Mouse (Mus musculus) CH12.LX (cell line): ENCODE results near the gene Barx2. TPM values are rescaled to one million over a fixed set of nuclear protein-coding genes. Genes with fewer than 3 reads are reported as not detected.

ENCODE experiments used
- DNase-seq: peaks from one replicate; pipeline ENCODE4 v3.0.0-alpha.2; 2013; ENCODE audit errors: extremely low read depth
- H3K27ac ChIP-seq: 2 replicates; pipeline ENCODE4 v1.5.1; 2012; ENCODE audit warnings: low read depth, mild to moderate bottlenecking, control low read depth, moderate library complexity; ENCODE audit not compliant: insufficient read depth
- H3K27me3 ChIP-seq: replicated peaks from 2 replicates; pipeline ENCODE3; 2012; ENCODE audit warnings: inconsistent platforms
- H3K36me3 ChIP-seq, 2 experiments: replicated peaks in 1 of 2; 2 replicates each; pipeline versions ENCODE3 to v1.6.1; 2012; ENCODE audit warnings: inconsistent platforms in 1 of 2, low read length in 1 of 2, mild to moderate bottlenecking in 1 of 2, mixed read lengths in 1 of 2, moderate library complexity in 1 of 2; ENCODE audit not compliant: control insufficient read depth in 1 of 2, insufficient read depth in 1 of 2
- H3K4me1 ChIP-seq, 2 experiments: 2 replicates each; pipeline ENCODE4 v1.6.1; 2012; ENCODE audit warnings: inconsistent platforms in 1 of 2, moderate library complexity in 1 of 2; ENCODE audit not compliant: insufficient read depth in 2 of 2, control insufficient read depth in 1 of 2
- H3K4me2 ChIP-seq: 2 replicates; pipeline ENCODE4 v1.6.1; 2012; ENCODE audit warnings: low read depth, mild to moderate bottlenecking, control low read depth; ENCODE audit not compliant: poor library complexity, insufficient read depth, severe bottlenecking
- H3K4me3 ChIP-seq, 3 experiments: fragments of 150-350 bp in 1 of 3; sonication (generic) in 1 of 3; replicated peaks in 1 of 3; 2 replicates each; pipeline versions ENCODE3 to v1.5.1; 2011 to 2012; ENCODE audit warnings: low read depth in 2 of 3, low read length in 2 of 3, mild to moderate bottlenecking in 2 of 3, moderate library complexity in 2 of 3, control low read depth in 1 of 3, improper control_type of control experiment in 1 of 3, inconsistent platforms in 1 of 3, mixed read lengths in 1 of 3; ENCODE audit not compliant: poor library complexity in 1 of 3
- H3K79me2 ChIP-seq: replicated peaks from 2 replicates; pipeline ENCODE4 v1.6.1; 2012; ENCODE audit warnings: mild to moderate bottlenecking, moderate library complexity; ENCODE audit not compliant: control insufficient read depth, poor library complexity, insufficient read depth, severe bottlenecking; ENCODE audit errors: extremely low read depth
- H3K9ac ChIP-seq: 2 replicates; pipeline ENCODE4 v1.6.1; 2012; ENCODE audit warnings: low read depth, mild to moderate bottlenecking, control low read depth, moderate library complexity; ENCODE audit not compliant: insufficient read depth
- H3K9me3 ChIP-seq: replicated peaks from 2 replicates; pipeline ENCODE3; 2012; ENCODE audit warnings: low read length, inconsistent platforms, mixed read lengths
- BHLHE40 ChIP-seq: IDR thresholded peaks from 2 replicates; pipeline ENCODE4 v1.6.1; 2011; ENCODE audit warnings: mild to moderate bottlenecking, low read depth, low read length, improper control_type of control experiment
- CHD1 ChIP-seq: IDR thresholded peaks from 2 replicates; pipeline ENCODE4 v1.6.1; 2012; ENCODE audit warnings: low read depth, low read length, improper control_type of control experiment, inconsistent platforms
- CTCF ChIP-seq, 2 experiments: IDR thresholded peaks in 1 of 2; conservative IDR thresholded peaks in 1 of 2; 2 replicates each; pipeline ENCODE4 v1.5.1; 2011 to 2012; ENCODE audit warnings: low read depth in 2 of 2, low read length in 2 of 2, improper control_type of control experiment in 1 of 2, inconsistent platforms in 1 of 2, mild to moderate bottlenecking in 1 of 2, moderate library complexity in 1 of 2
- ELF1 ChIP-seq: IDR thresholded peaks from 2 replicates; pipeline ENCODE4 v1.6.1; 2014; ENCODE audit warnings: low read depth, mild to moderate bottlenecking, inconsistent platforms, low read length, improper control_type of control experiment
- EP300 ChIP-seq: IDR thresholded peaks from 2 replicates; pipeline ENCODE4 v1.6.1; 2011; ENCODE audit warnings: low read length, improper control_type of control experiment
- ETS1 ChIP-seq: conservative IDR thresholded peaks from 2 replicates; pipeline ENCODE4 v1.6.1; 2012; ENCODE audit warnings: low read depth, mild to moderate bottlenecking, inconsistent platforms, low read length, improper control_type of control experiment, moderate library complexity
- HCFC1 ChIP-seq: IDR thresholded peaks from 2 replicates; pipeline ENCODE4 v1.6.1; 2012; ENCODE audit warnings: low read depth, mild to moderate bottlenecking, inconsistent platforms, low read length, improper control_type of control experiment
- IRF4 ChIP-seq: IDR thresholded peaks from 2 replicates; pipeline ENCODE4 v1.6.1; 2014; ENCODE audit warnings: low read depth, mild to moderate bottlenecking, inconsistent platforms, low read length, improper control_type of control experiment
- JUN ChIP-seq: IDR thresholded peaks from 2 replicates; pipeline ENCODE4 v1.6.1; 2011; ENCODE audit warnings: low read depth, mild to moderate bottlenecking, low read length, improper control_type of control experiment, moderate library complexity; ENCODE audit not compliant: insufficient read depth
- JUND ChIP-seq: conservative IDR thresholded peaks from 2 replicates; pipeline ENCODE4 v1.6.1; 2011; ENCODE audit warnings: low read depth, low read length, improper control_type of control experiment
- KAT2A ChIP-seq: IDR thresholded peaks from 2 replicates; pipeline ENCODE4 v1.6.1; 2012; ENCODE audit warnings: low read length, improper control_type of control experiment, inconsistent platforms; ENCODE audit not compliant: insufficient replicate concordance
- MAX ChIP-seq: IDR thresholded peaks from 2 replicates; pipeline ENCODE4 v1.6.1; 2011; ENCODE audit warnings: low read length, improper control_type of control experiment
- NELFE ChIP-seq: IDR thresholded peaks from 2 replicates; pipeline ENCODE4 v1.6.1; 2011; ENCODE audit warnings: low read depth, low read length, improper control_type of control experiment
- NRF1 ChIP-seq: IDR thresholded peaks from 2 replicates; pipeline ENCODE4 v1.6.1; 2014; ENCODE audit warnings: low read depth, mild to moderate bottlenecking, inconsistent platforms, low read length, improper control_type of control experiment, moderate library complexity
- PAX5 ChIP-seq: IDR thresholded peaks from 2 replicates; pipeline ENCODE4 v1.6.1; 2012; ENCODE audit warnings: low read length, inconsistent platforms, mixed read lengths
- POLR2AphosphoS2 ChIP-seq: IDR thresholded peaks from 2 replicates; pipeline ENCODE4 v1.6.1; 2011; ENCODE audit warnings: low read depth, low read length, improper control_type of control experiment
- RAD21 ChIP-seq: IDR thresholded peaks from 2 replicates; pipeline ENCODE4 v1.6.1; 2011; ENCODE audit warnings: low read depth, mild to moderate bottlenecking, low read length, improper control_type of control experiment, moderate library complexity
- SMC3 ChIP-seq: IDR thresholded peaks from 2 replicates; pipeline ENCODE4 v1.6.1; 2011; ENCODE audit warnings: low read depth, low read length, improper control_type of control experiment
- TBP ChIP-seq: conservative IDR thresholded peaks from 2 replicates; pipeline ENCODE4 v1.6.1; 2011; ENCODE audit warnings: low read depth, low read length, improper control_type of control experiment
- TCF12 ChIP-seq: IDR thresholded peaks from 2 replicates; pipeline ENCODE4 v1.6.1; 2014; ENCODE audit warnings: low read depth, mild to moderate bottlenecking, inconsistent platforms, low read length, improper control_type of control experiment
- UBTF ChIP-seq: IDR thresholded peaks from 2 replicates; pipeline ENCODE4 v1.6.1; 2012; ENCODE audit warnings: low read depth, mild to moderate bottlenecking, inconsistent platforms, low read length, improper control_type of control experiment, moderate library complexity
- ZC3H11A ChIP-seq: IDR thresholded peaks from 2 replicates; pipeline ENCODE4 v1.6.1; 2012; ENCODE audit warnings: low read depth, mild to moderate bottlenecking, inconsistent platforms, low read length, improper control_type of control experiment
- ZKSCAN1 ChIP-seq: IDR thresholded peaks from 2 replicates; pipeline ENCODE4 v1.6.1; 2012; ENCODE audit warnings: low read depth, inconsistent platforms, low read length, improper control_type of control experiment, borderline replicate concordance
- ZNF384 ChIP-seq: IDR thresholded peaks from 2 replicates; pipeline ENCODE4 v1.6.1; 2012; ENCODE audit warnings: low read depth, low read length, improper control_type of control experiment, inconsistent platforms
- dilution Hi-C: fragments of 300-500 bp; cut with MboI; formaldehyde crosslinking; loops from 2 replicates; pipeline ENCODE4 v1.14.3; 2020; ENCODE audit warnings: low sequenced_read_pairs; ENCODE audit not compliant: extremely low pct_unique_long_range_greater_than_20kb, extremely low pct_ligation_motif_present
- in situ Hi-C: fragments of 300-500 bp; cut with MboI; formaldehyde crosslinking; loops from 3 replicates; pipeline ENCODE4 v1.14.3; 2019; ENCODE audit warnings: low sequenced_read_pairs, low pct_ligation_motif_present, low pct_unique_long_range_greater_than_20kb, mixed read lengths
- polyA plus RNA-seq: library from polyadenylated mRNA; unstranded; fragments of >175 nt; gene quantifications from 2 replicates; pipeline ENCODE4 v1.2.1, GENCODE M21; 2012; ENCODE audit warnings: low read depth; ENCODE audit not compliant: insufficient read length
- total RNA-seq, 2 experiments: library from RNA; depleted of rRNA; stranded (reverse); fragments of 300-350 nt in 1 of 2; fragments of >200 nt in 1 of 2; gene quantifications; 2 replicates each; pipeline ENCODE4 v1.2.3; 2012 to 2014

The Barx2 gene
- total and polyA plus RNA-seq, 3 experiments: not detected

GRCm38 (mm10) chr9:31916421-31916820, 3.2 kb upstream of the Barx2 start:
- Histone ChIP-seq H3K27ac (no peak overlapping the region), H3K27me3 (no peaks in the 10 kb centered on the region), H3K9me3 (peaks cover 9% of the 10 kb centered on the region), H3K4me1 (no peaks in the 10 kb centered on the region), H3K79me2 (no peaks in the 10 kb centered on the region), H3K9ac (no peak overlapping the region), H3K36me3 (no peaks in the 10 kb centered on the region), H3K4me2 (no peak overlapping the region), H3K4me3 (no peak overlapping the region)
- TF ChIP-seq MAX (no peak), JUND (no peak), SMC3 (no peak), NELFE (no peak), ETS1 (no peak), ZC3H11A (no peak), KAT2A (no peak), EP300 (no peak), UBTF (no peak), RAD21 (no peak), TBP (no peak), NRF1 (no peak), ZNF384 (no peak), POLR2AphosphoS2 (no peak), ELF1 (no peak), BHLHE40 (no peak), PAX5 (no peak), TCF12 (no peak), JUN (no peak)
- in situ Hi-C loops (no loop called here), dilution Hi-C loops (no loop called here)
- no peak for DNase-seq

DNA sequence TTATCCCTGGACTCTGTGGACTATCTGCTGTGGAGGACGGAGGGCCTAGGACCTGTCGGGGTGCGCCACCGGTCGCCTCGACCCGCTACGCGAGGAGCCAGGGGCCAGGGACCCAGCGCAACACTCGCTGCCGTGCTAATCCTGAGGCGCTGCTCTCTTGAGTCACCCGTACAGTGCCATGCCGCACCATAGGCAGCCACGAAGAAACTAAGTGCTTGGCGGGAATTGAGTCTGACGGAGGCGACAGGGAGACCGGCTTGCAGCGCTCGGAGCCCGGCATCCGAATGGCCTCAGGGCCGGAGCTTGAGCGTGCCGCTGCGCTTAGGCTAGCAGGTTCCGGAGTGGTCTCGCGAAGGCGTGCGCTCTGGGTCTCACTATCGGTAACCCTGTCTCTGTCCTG, 1.6 kb upstream of the Barx2 start:
- Histone ChIP-seq H3K4me3 (no peak overlapping the region), H3K36me3 (no peaks in the 10 kb centered on the region), H3K4me1 (no peaks in the 10 kb centered on the region)
- dilution Hi-C loops: no loop called here
- TF ChIP-seq SMC3 (no peak), KAT2A (no peak), NRF1 (no peak), CHD1 (no peak), IRF4 (no peak), ZKSCAN1 (no peak), MAX (no peak), CTCF (conservative IDR thresholded peaks at IDR 0.05 in 1 of 2, IDR thresholded peaks at IDR 0.05 in 1 of 2; ENCODE audit: low read depth in 2 of 2, low read length in 2 of 2) (no peak), PAX5 (no peak), HCFC1 (no peak), ELF1 (no peak)
- TF ChIP-seq, all 38 proteins: peak for 0
- Histone ChIP-seq H3K9ac (no peak overlapping the region), H3K79me2 (no peaks in the 10 kb centered on the region), H3K27ac (no peak overlapping the region), H3K27me3 (no peaks in the 10 kb centered on the region), H3K9me3 (peaks cover 9% of the 10 kb centered on the region), H3K4me2 (no peak overlapping the region)
- DNase-seq: no peak
- in situ Hi-C loops: no loop called here
